ENCODE assay signal across 16 mouse cellular contexts in genomic region chr11:117224804-117225203, GRCm38 (mm10). TPM values are rescaled to one million over a fixed set of nuclear protein-coding genes. Genes with fewer than 3 reads are reported as not detected.
DNase-seq lines count a peak whose midpoint lies in the region; ATAC-seq and TF ChIP-seq lines count a peak whose summit lies in the region.
"Had no signal": no experiment of that assay in that cellular context is flagged by ENCODE, and none has a peak within 500 bp of the region (broad histone marks: within the 10 kb centered on the region; RNA-seq: fewer than 3 reads in every experiment).

No protein-coding gene starts in this region.

- peak; percentile 58 for TF ChIP-seq CTCF in liver, adult 2 months (IDR thresholded peaks at IDR 0.05; ENCODE audit: low read depth, low read length)

- H3K79me2 ChIP-seq in liver, adult 2 months (ENCODE audit: control insufficient read depth, insufficient read depth, low read length) = peaks cover 37% of the 10 kb centered on the region
- H3K79me2 ChIP-seq in myocyte (ENCODE audit: control insufficient read depth, insufficient read depth) = no peaks in the 10 kb centered on the region

- no peaks in the 10 kb centered on the region for H3K27me3 ChIP-seq in liver, adult 2 months (ENCODE audit: control insufficient read depth, insufficient read depth, low read length)
- no peaks in the 10 kb centered on the region for H3K27me3 ChIP-seq in myocyte (ENCODE audit: control insufficient read depth, insufficient read depth, insufficient read length)
- H3K27me3 ChIP-seq: forebrain, embryonic 12.5 days; heart, embryonic 13.5 days; liver, embryonic 15.5 days; neural tube, embryonic 13.5 days had no signal

- H3K36me3 ChIP-seq in liver, adult 2 months (ENCODE audit: control insufficient read depth, insufficient read depth, low read length) = no peaks in the 10 kb centered on the region
- no peaks in the 10 kb centered on the region for H3K36me3 ChIP-seq in myocyte (ENCODE audit: control insufficient read depth, insufficient read depth)
- H3K36me3 ChIP-seq: forebrain, embryonic 12.5 days; heart, embryonic 13.5 days; liver, embryonic 15.5 days; neural tube, embryonic 13.5 days had no signal

- 18% methylated on average over 4 of the region's 4 CpGs for WGBS in liver, adult 2 months

- H3K4me1 ChIP-seq in liver, adult 2 months (ENCODE audit: control insufficient read depth, insufficient read depth, low read length) = peaks cover 28% of the 10 kb centered on the region
- H3K4me1 ChIP-seq: forebrain, embryonic 12.5 days had no signal

- no peak overlapping the region for H3K4me2 ChIP-seq in myocyte (ENCODE audit: low read depth)
- H3K4me2 ChIP-seq: forebrain, embryonic 12.5 days; heart, embryonic 13.5 days; hindbrain, embryonic 14.5 days; liver, embryonic 15.5 days; midbrain, embryonic 11.5 days; neural tube, embryonic 13.5 days had no signal

- H3K27ac ChIP-seq in liver, adult 2 months (replicated peaks; ENCODE audit: insufficient read depth, low read depth, low read length) = peak overlapping the region; percentile 18
- H3K27ac ChIP-seq: forebrain, embryonic 12.5 days; heart, embryonic 13.5 days; hindbrain, embryonic 14.5 days; liver, embryonic 15.5 days; neural tube, embryonic 13.5 days had no signal

- no peak overlapping the region for H3K4me3 ChIP-seq in liver, adult 2 months (ENCODE audit: insufficient read depth, low read depth, low read length)
- no peak overlapping the region for H3K4me3 ChIP-seq in myocyte
- H3K4me3 ChIP-seq: forebrain, embryonic 12.5 days; heart, embryonic 13.5 days; liver, embryonic 15.5 days; neural tube, embryonic 13.5 days had no signal

- H3K9ac ChIP-seq in liver, adult 2 months (ENCODE audit: low read depth, low read length) = no peak overlapping the region
- H3K9ac ChIP-seq: forebrain, embryonic 12.5 days; heart, embryonic 13.5 days; hindbrain, embryonic 14.5 days; liver, embryonic 15.5 days; neural tube, embryonic 13.5 days had no signal

- DNase-seq in CD4-positive, CD25-positive, alpha-beta regulatory T cell, adult 2 months (ENCODE audit: low read depth, low spot score) = peak; percentile 31
- DNase-seq in liver, adult 2 months (ENCODE audit: extremely low read depth, low read depth, low spot score) = peak; percentile 82
- DNase-seq in liver (no peak), R1 (ENCODE audit: low read depth, low spot score) (peak; percentile 79)
- DNase-seq in spleen, postnatal 10 days (ENCODE audit: low spot score in 2 of 2) = no peak
- DNase-seq in layer of hippocampus, postnatal 10 days (ENCODE audit: low spot score in 2 of 2) = no peak
- DNase-seq: gastrocnemius, postnatal 10 days; kidney, postnatal 14 days had no signal

- ATAC-seq in CD4-positive, CD25-positive, alpha-beta regulatory T cell, adult 4 months = no peak

- no peak for TF ChIP-seq POLR2A in liver, adult 2 months (IDR thresholded peaks at IDR 0.05; ENCODE audit: extremely low read depth, insufficient read depth, low read length)
- no peak for TF ChIP-seq POLR2A in myocyte (IDR thresholded peaks at IDR 0.05; ENCODE audit: insufficient read length, low read depth)

- H3ac ChIP-seq in myocyte (ENCODE audit: control insufficient read depth, insufficient read length) = no peak overlapping the region

TF ChIP-seq in myocyte, 11 proteins besides CTCF, POLR2A, EP300 and RAD21:
- TF ChIP-seq MYOD1 (IDR thresholded peaks at IDR 0.05; ENCODE audit: control insufficient read depth in 1 of 3, insufficient read length in 2 of 3, low read depth in 2 of 3) (peak in 1 of 3 experiments; percentile 41), MYOG (IDR thresholded peaks at IDR 0.05; ENCODE audit: control insufficient read depth in 1 of 3, insufficient read depth in 1 of 3, insufficient read length in 2 of 3, low read depth in 2 of 3) (peak in 2 of 3 experiments; percentile 40 to 62), E2F4 (IDR thresholded peaks at IDR 0.05; ENCODE audit: insufficient read depth) (no peak), USF1 (IDR thresholded peaks at IDR 0.05; ENCODE audit: low read depth) (no peak), SRF (IDR thresholded peaks at IDR 0.05; ENCODE audit: control insufficient read depth, insufficient read length, low read depth) (no peak), POLR2AphosphoS2 (IDR thresholded peaks at IDR 0.05; ENCODE audit: insufficient read length, low read depth) (no peak), REST (IDR thresholded peaks at IDR 0.05; ENCODE audit: insufficient read depth, insufficient read length) (no peak), TCF12 (IDR thresholded peaks at IDR 0.05; ENCODE audit: insufficient read depth, poor library complexity, severe bottlenecking) (no peak), MAX (IDR thresholded peaks at IDR 0.05; ENCODE audit: low read depth) (no peak)

RNA-seq across cellular contexts. Expression of gene Sept9, which starts 25.3 kb away (rescaled TPM):
- 100 to 1,000 TPM; 277 to 424 TPM for polyA plus RNA-seq in CD4-positive, CD25-positive, alpha-beta regulatory T cell, adult 4 months (2017; shearing (Covaris generic))
- total RNA-seq in liver, adult 2 months (2014; rRNA removed) = 18.8 and 20.7 TPM in 2 replicates
- 21.2 and 29.0 TPM in 2 replicates for polyA plus RNA-seq in liver, adult 2 months (2012; rRNA removed)
- polyA plus RNA-seq in myocyte (2012; fragmentation: generic; extraction: Trizol) = 253 TPM
- total RNA-seq in layer of hippocampus, postnatal 10 days (2021) = 10 to 100 TPM; 79.5 to 90.0 TPM

Comparison
In these comparisons a context has a peak if more than half of its experiments do, and no peak if none do; other contexts are left out.
1. DNase-seq: peak in CD4-positive, CD25-positive, alpha-beta regulatory T cell, adult 2 months (single experiment), liver, adult 2 months (single experiment) and R1 (single experiment); none in liver (single experiment), spleen, postnatal 10 days (0 of 2) and layer of hippocampus, postnatal 10 days (0 of 2).